Mouse (Mus musculus): ENCODE data around the gene Asb8.

Gene Asb8

GRCm38 (mm10) chr15:98165525-98165924 lies at the start of gene Asb8:
TSS of gene Asb8 (minus strand) at chr15:98165625.
- DNase-seq (ENCODE audit: low read depth, low spot score): no peak

GRCm38 (mm10) chr15:98214130-98214529 lies 48.7 kb upstream of the Asb8 start:
- no peak for DNase-seq (ENCODE audit: low read depth, low spot score)

GRCm38 (mm10) chr15:98213336-98213870 lies 48.0 kb upstream of the Asb8 start:
- no peak for DNase-seq (ENCODE audit: low read depth, low spot score)

GRCm38 (mm10) chr15:98209676-98210075 lies 44.3 kb upstream of the Asb8 start:
- no peak for DNase-seq (ENCODE audit: low read depth, low spot score)

GRCm38 (mm10) chr15:98195442-98195841 lies 30.0 kb upstream of the Asb8 start, which contains the start of gene Olfr288:
TSS of gene Olfr288 (minus strand) at chr15:98195542.
- DNase-seq (ENCODE audit: low read depth, low spot score): no peak

- DNase-seq (ENCODE audit: low read depth, low spot score): no peak
Observed at GRCm38 (mm10) chr15:98184456-98184855, 19.0 kb upstream of the Asb8 start.

- no peak for DNase-seq (ENCODE audit: low read depth, low spot score)
Observed at GRCm38 (mm10) chr15:98181856-98182570, 16.6 kb upstream of the Asb8 start.

GRCm38 (mm10) chr15:98181132-98181711 lies 15.8 kb upstream of the Asb8 start:
- peak; percentile 99 for DNase-seq (ENCODE audit: low read depth, low spot score)

- DNase-seq (ENCODE audit: low read depth, low spot score): no peak
Observed at GRCm38 (mm10) chr15:98180567-98181131, 15.2 kb upstream of the Asb8 start.

- DNase-seq (ENCODE audit: low read depth, low spot score): no peak
Observed at GRCm38 (mm10) chr15:98177320-98177719, 11.9 kb upstream of the Asb8 start.

GRCm38 (mm10) chr15:98173821-98174220 lies 8.4 kb upstream of the Asb8 start:
- peak; percentile 93 for DNase-seq (ENCODE audit: low read depth, low spot score)

GRCm38 (mm10) chr15:98172113-98172512 lies 6.7 kb upstream of the Asb8 start:
- DNase-seq (ENCODE audit: low read depth, low spot score): no peak

GRCm38 (mm10) chr15:98170917-98171316 lies 5.5 kb upstream of the Asb8 start:
- DNase-seq (ENCODE audit: low read depth, low spot score): no peak

- peak; percentile 86 for DNase-seq (ENCODE audit: low read depth, low spot score)
Observed at GRCm38 (mm10) chr15:98170365-98170764, 4.9 kb upstream of the Asb8 start.

GRCm38 (mm10) chr15:98168622-98169004 lies 3.2 kb upstream of the Asb8 start:
- no peak for DNase-seq (ENCODE audit: low read depth, low spot score)

GRCm38 (mm10) chr15:98167645-98168621 lies 2.5 kb upstream of the Asb8 start:
- peak; percentile 97 for DNase-seq (ENCODE audit: low read depth, low spot score)

- DNase-seq (ENCODE audit: low read depth, low spot score): peak; percentile 75
Observed at GRCm38 (mm10) chr15:98166963-98167644, 1.7 kb upstream of the Asb8 start, which contains the start of gene Ccdc184. TSS of gene Ccdc184 (plus strand) at chr15:98167158.

GRCm38 (mm10) chr15:98162561-98162960 lies 2.9 kb downstream of the Asb8 start:
- DNase-seq (ENCODE audit: low read depth, low spot score): no peak

- DNase-seq (ENCODE audit: low read depth, low spot score): no peak
Observed at GRCm38 (mm10) chr15:98161026-98161805, 4.2 kb downstream of the Asb8 start.

GRCm38 (mm10) chr15:98157253-98157652 lies 8.2 kb downstream of the Asb8 start:
- DNase-seq (ENCODE audit: low read depth, low spot score): no peak

All from brain, adult 2 months (tissue).